Mouse (Mus musculus) forebrain, embryonic 10.5 days (tissue): Measurements from ENCODE around the gene Tec. TPM values are rescaled to one million over a fixed set of nuclear protein-coding genes. Genes with fewer than 3 reads are reported as not detected.
A peak's percentile ranks its signal among the peaks of the same experiment; 100 is the strongest.

ENCODE experiments used
- DNase-seq: peaks from one replicate; pipeline ENCODE4 v3.0.0-alpha.2; 2017; ENCODE audit warnings: low spot score; ENCODE audit errors: extremely low spot score
- H3K27ac ChIP-seq: fragments of 300-500 bp; sonication (generic); 2 replicates; pipeline ENCODE4 v1.5.1; 2016; ENCODE audit warnings: mild to moderate bottlenecking
- H3K27me3 ChIP-seq: fragments of 300-500 bp; sonication (generic); 2 replicates; pipeline ENCODE4 v1.6.1; 2016; ENCODE audit warnings: mild to moderate bottlenecking; ENCODE audit not compliant: poor library complexity, severe bottlenecking
- H3K36me3 ChIP-seq: fragments of 300-500 bp; sonication (generic); replicated peaks from 2 replicates; pipeline ENCODE4 v1.6.1; 2016; ENCODE audit warnings: mild to moderate bottlenecking, moderate library complexity
- H3K4me1 ChIP-seq: fragments of 300-500 bp; sonication (generic); 2 replicates; pipeline ENCODE4 v1.6.1; 2016
- H3K4me3 ChIP-seq: fragments of 300-500 bp; sonication (generic); 2 replicates; pipeline ENCODE4 v1.5.1; 2016; ENCODE audit warnings: mild to moderate bottlenecking, moderate library complexity
- H3K9me3 ChIP-seq: fragments of 300-500 bp; sonication (generic); 2 replicates; pipeline ENCODE4 v1.6.1; 2016; ENCODE audit warnings: mild to moderate bottlenecking, moderate library complexity
- WGBS: fragments of 180-500 bp; shearing (Covaris S2); methylation state at CpG from one replicate; pipeline ENCODE4 v1.1.7; 2016; 5-methylcytosine and 5-hydroxymethylcytosine counted together
- polyA plus RNA-seq: library from polyadenylated mRNA; unstranded; fragments of >200 nt; fragmentation: Nextera tagmentation; extraction: Ambion mirVana; gene quantifications from 2 replicates; pipeline ENCODE4 v1.2.1, GENCODE M21; 2016

Tec gene
- polyA plus RNA-seq, 1 experiment from 2014 or later: 2.5 TPM

GRCm38 (mm10) chr5:72748659-72749265 is 119.5 kb downstream of the Tec start:
- DNase-seq: no peak
- Histone ChIP-seq H3K36me3 (no peaks in the 10 kb centered on the region), H3K9me3 (no peaks in the 10 kb centered on the region), H3K4me3 (no peak overlapping the region), H3K4me1 (no peaks in the 10 kb centered on the region), H3K27ac (no peak overlapping the region; the same call in 1 of the 2 replicates), H3K27me3 (no peaks in the 10 kb centered on the region)
- 82% methylated on average over 7 of the region's 7 CpGs for WGBS

- 91% methylated on average over 4 of the region's 4 CpGs for WGBS
- Histone ChIP-seq H3K27ac (no peak overlapping the region), H3K27me3 (no peaks in the 10 kb centered on the region), H3K4me3 (no peak overlapping the region), H3K4me1 (no peaks in the 10 kb centered on the region), H3K9me3 (no peaks in the 10 kb centered on the region), H3K36me3 (no peaks in the 10 kb centered on the region)
- DNase-seq: no peak
Measured at GRCm38 (mm10) chr5:72747384-72747783, 120.9 kb downstream of the Tec start.

- no peaks in the 10 kb centered on the region for H3K27me3 ChIP-seq
- 88% methylated on average over 4 of the region's 4 CpGs for WGBS
- no peaks in the 10 kb centered on the region for H3K9me3 ChIP-seq
- H3K36me3 ChIP-seq: no peaks in the 10 kb centered on the region
- H3K4me1 ChIP-seq: no peaks in the 10 kb centered on the region
- no peak overlapping the region for H3K4me3 ChIP-seq
- no peak for DNase-seq
- no peak overlapping the region for H3K27ac ChIP-seq
Measured at GRCm38 (mm10) chr5:72746461-72746860, 121.8 kb downstream of the Tec start.

- DNase-seq: no peak
- Histone ChIP-seq H3K4me3 (no peak overlapping the region), H3K27ac (no peak overlapping the region), H3K36me3 (no peaks in the 10 kb centered on the region), H3K9me3 (no peaks in the 10 kb centered on the region), H3K27me3 (no peaks in the 10 kb centered on the region), H3K4me1 (no peaks in the 10 kb centered on the region)
- WGBS: 92% methylated on average over 6 of the region's 6 CpGs
Measured at GRCm38 (mm10) chr5:72743103-72743502, 125.2 kb downstream of the Tec start.

GRCm38 (mm10) chr5:72736868-72737267 is 131.4 kb downstream of the Tec start:
- no peak for DNase-seq
- no peaks in the 10 kb centered on the region for H3K9me3 ChIP-seq
- no peak overlapping the region for H3K27ac ChIP-seq
- no peaks in the 10 kb centered on the region for H3K36me3 ChIP-seq
- H3K4me1 ChIP-seq: peaks cover 4% of the 10 kb centered on the region; the same call in 1 of the 2 replicates
- 79% methylated on average over 7 of the region's 7 CpGs for WGBS
- no peaks in the 10 kb centered on the region for H3K27me3 ChIP-seq
- no peak overlapping the region for H3K4me3 ChIP-seq

GRCm38 (mm10) chr5:72736437-72736836 is 131.8 kb downstream of the Tec start:
- H3K9me3 ChIP-seq: no peaks in the 10 kb centered on the region
- peaks cover 4% of the 10 kb centered on the region; the same call in 1 of the 2 replicates for H3K4me1 ChIP-seq
- 87% methylated on average over 8 of the region's 8 CpGs for WGBS
- no peak for DNase-seq
- no peaks in the 10 kb centered on the region for H3K36me3 ChIP-seq
- H3K4me3 ChIP-seq: no peak overlapping the region
- no peaks in the 10 kb centered on the region for H3K27me3 ChIP-seq
- no peak overlapping the region for H3K27ac ChIP-seq

GRCm38 (mm10) chr5:72735763-72736162 is 132.5 kb downstream of the Tec start:
- peaks cover 4% of the 10 kb centered on the region; the same call in 1 of the 2 replicates for H3K4me1 ChIP-seq
- WGBS: 84% methylated on average over 7 of the region's 7 CpGs
- H3K4me3 ChIP-seq: no peak overlapping the region
- no peak for DNase-seq
- H3K27ac ChIP-seq: no peak overlapping the region
- H3K27me3 ChIP-seq: no peaks in the 10 kb centered on the region
- H3K9me3 ChIP-seq: no peaks in the 10 kb centered on the region
- H3K36me3 ChIP-seq: no peaks in the 10 kb centered on the region

GRCm38 (mm10) chr5:72732885-72733284 is 135.4 kb downstream of the Tec start:
- WGBS: 83% methylated on average over 1 of the region's 1 CpGs
- H3K4me1 ChIP-seq: peaks cover 4% of the 10 kb centered on the region; the same call in 1 of the 2 replicates
- no peaks in the 10 kb centered on the region for H3K9me3 ChIP-seq
- no peak overlapping the region for H3K4me3 ChIP-seq
- H3K27me3 ChIP-seq: no peaks in the 10 kb centered on the region
- no peaks in the 10 kb centered on the region for H3K36me3 ChIP-seq
- no peak overlapping the region for H3K27ac ChIP-seq
- DNase-seq: no peak

GRCm38 (mm10) chr5:72725404-72725803 is 142.9 kb downstream of the Tec start:
- Histone ChIP-seq H3K27ac (no peak overlapping the region), H3K9me3 (no peaks in the 10 kb centered on the region), H3K27me3 (no peaks in the 10 kb centered on the region), H3K4me1 (no peaks in the 10 kb centered on the region), H3K36me3 (no peaks in the 10 kb centered on the region), H3K4me3 (no peak overlapping the region)
- WGBS: 81% methylated on average over 3 of the region's 3 CpGs
- DNase-seq: no peak

- no peak for DNase-seq
- no peaks in the 10 kb centered on the region for H3K4me1 ChIP-seq
- WGBS: 91% methylated on average over 2 of the region's 2 CpGs
Measured at GRCm38 (mm10) chr5:72723429-72723828, 144.9 kb downstream of the Tec start.

GRCm38 (mm10) chr5:72720587-72720986 is 147.7 kb downstream of the Tec start:
- H3K27ac ChIP-seq: no peak overlapping the region
- no peak for DNase-seq
- WGBS: 64% methylated on average over 7 of the region's 7 CpGs
- H3K36me3 ChIP-seq: no peaks in the 10 kb centered on the region
- H3K4me3 ChIP-seq: no peak overlapping the region
- no peaks in the 10 kb centered on the region for H3K4me1 ChIP-seq
- no peaks in the 10 kb centered on the region for H3K9me3 ChIP-seq
- no peaks in the 10 kb centered on the region for H3K27me3 ChIP-seq

More at GRCm38 (mm10) chr5:72723429-72723828, 144.9 kb downstream of the Tec start:
- Histone ChIP-seq H3K27ac (no peak overlapping the region), H3K9me3 (no peaks in the 10 kb centered on the region), H3K36me3 (no peaks in the 10 kb centered on the region), H3K27me3 (no peaks in the 10 kb centered on the region), H3K4me3 (no peak overlapping the region)

- no peak overlapping the region for H3K27ac ChIP-seq
- 31% methylated on average over 4 of the region's 4 CpGs for WGBS
- peaks cover 7% of the 10 kb centered on the region for H3K4me1 ChIP-seq
- no peaks in the 10 kb centered on the region for H3K36me3 ChIP-seq
- H3K4me3 ChIP-seq: no peak overlapping the region
- DNase-seq: peak; percentile 45
- H3K9me3 ChIP-seq: no peaks in the 10 kb centered on the region
- H3K27me3 ChIP-seq: no peaks in the 10 kb centered on the region
Measured at GRCm38 (mm10) chr5:72710572-72711278, 157.6 kb downstream of the Tec start.

- Histone ChIP-seq H3K36me3 (no peaks in the 10 kb centered on the region), H3K27ac (no peak overlapping the region), H3K9me3 (no peaks in the 10 kb centered on the region), H3K4me1 (peaks cover 7% of the 10 kb centered on the region), H3K27me3 (no peaks in the 10 kb centered on the region), H3K4me3 (no peak overlapping the region)
- DNase-seq: no peak
- 90% methylated on average over 9 of the region's 9 CpGs for WGBS
Measured at GRCm38 (mm10) chr5:72709976-72710375, 158.3 kb downstream of the Tec start.
